Mouse (Mus musculus): ENCODE measurements around the gene Tmem229b. TPM values are rescaled to one million over a fixed set of nuclear protein-coding genes. Genes with fewer than 3 reads are reported as not detected.
"Not testable (repeated sequence)": the region's sequence is repeated elsewhere in the genome, so short reads cannot be mapped to it uniquely, and the experiment has no call there.

Tmem229b gene
- polyA plus RNA-seq, 1 experiment from 2014 or later = 50.6 TPM

DNA sequence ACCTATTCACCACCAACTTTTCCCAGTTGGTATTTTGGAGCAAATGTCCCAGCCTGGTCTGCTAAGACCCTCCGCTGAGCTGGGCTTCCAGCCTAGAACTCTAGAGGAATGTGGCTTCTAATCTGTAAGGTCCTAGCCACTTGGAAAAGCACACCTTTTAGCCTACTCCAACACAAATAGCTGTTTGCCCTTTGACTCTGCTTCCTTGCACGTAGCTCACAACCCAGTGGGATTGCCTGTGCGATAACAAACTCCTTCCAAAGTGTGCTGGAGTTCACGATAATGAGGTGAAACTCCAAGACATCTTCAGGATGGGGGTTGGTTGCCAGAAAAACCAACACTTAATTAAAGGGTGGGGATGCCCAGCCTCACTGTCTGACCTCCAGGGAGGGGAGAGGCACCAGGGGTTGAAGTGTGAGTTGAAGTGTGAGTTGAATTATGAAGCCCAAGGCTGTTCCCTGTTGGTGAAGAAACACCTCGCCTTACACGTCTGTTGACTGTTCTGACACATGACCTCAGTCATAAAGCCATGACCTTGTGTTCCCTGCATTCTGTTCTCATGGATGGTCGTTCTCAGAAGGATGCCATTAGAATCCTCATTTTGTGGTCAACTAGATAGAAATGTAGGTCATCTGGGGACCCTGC lies 67.9 kb downstream of the Tmem229b start:
- H3K4me3 ChIP-seq = no peak overlapping the region
- H3K27ac ChIP-seq (replicated peaks) = no peak overlapping the region
- no peak for ATAC-seq (ENCODE audit: low read depth)
- no peak overlapping the region for H3K9ac ChIP-seq
- 0 out of 2 replicates have a peak, but pooled peaks cover 3% of the 10 kb centered on the region for H3K4me1 ChIP-seq (replicated peaks)
- no peak overlapping the region for H3K4me2 ChIP-seq
- no peaks in the 10 kb centered on the region for H3K9me3 ChIP-seq
- H3K27me3 ChIP-seq = no peaks in the 10 kb centered on the region
- H3K36me3 ChIP-seq = no peaks in the 10 kb centered on the region
- WGBS = 77% methylated on average over 7 of the region's 7 CpGs

DNA sequence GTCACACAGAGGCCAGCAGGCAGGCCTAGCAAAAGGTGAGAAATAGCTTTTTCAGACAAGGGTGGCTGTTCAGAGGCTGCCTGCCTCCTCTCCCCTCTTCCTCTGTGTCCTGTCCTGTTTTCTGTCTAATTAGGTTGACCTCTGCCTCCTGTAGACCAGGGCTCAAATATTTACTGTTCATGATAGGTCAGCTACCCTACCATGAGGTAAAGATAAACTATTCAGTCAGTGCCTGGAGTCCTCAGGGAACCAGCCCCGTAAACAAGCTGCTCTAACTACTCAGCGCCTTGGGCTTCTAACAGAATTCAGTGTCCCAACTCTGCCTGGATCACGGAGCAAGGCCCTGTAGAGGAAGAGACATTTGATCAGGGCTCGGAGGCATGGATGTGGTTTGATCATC lies 70.9 kb downstream of the Tmem229b start:
- no peak for ATAC-seq (ENCODE audit: low read depth)
- H3K4me2 ChIP-seq = no peak overlapping the region
- no peak overlapping the region for H3K4me3 ChIP-seq
- no peak overlapping the region for H3K9ac ChIP-seq
- H3K36me3 ChIP-seq = no peaks in the 10 kb centered on the region
- WGBS = 74% methylated on average over 4 of the region's 4 CpGs
- H3K4me1 ChIP-seq (replicated peaks) = 0 out of 2 replicates have a peak, but pooled peaks cover 3% of the 10 kb centered on the region
- H3K27ac ChIP-seq (replicated peaks) = no peak overlapping the region
- no peaks in the 10 kb centered on the region for H3K9me3 ChIP-seq
- H3K27me3 ChIP-seq = no peaks in the 10 kb centered on the region

GRCm38 (mm10) chr12:78929900-78930299 lies 77.5 kb downstream of the Tmem229b start:
- Histone ChIP-seq H3K4me2 (no peak overlapping the region), H3K4me3 (no peak overlapping the region), H3K27me3 (no peaks in the 10 kb centered on the region), H3K4me1 (replicated peaks) (no peaks in the 10 kb centered on the region), H3K27ac (replicated peaks) (no peak overlapping the region), H3K36me3 (no peaks in the 10 kb centered on the region), H3K9me3 (no peaks in the 10 kb centered on the region), H3K9ac (no peak overlapping the region)
- no peak for ATAC-seq (ENCODE audit: low read depth)
- 79% methylated on average over 1 of the region's 1 CpGs for WGBS

- Histone ChIP-seq H3K9me3 (no peaks in the 10 kb centered on the region), H3K27ac (replicated peaks) (no peak overlapping the region), H3K9ac (no peak overlapping the region), H3K27me3 (no peaks in the 10 kb centered on the region), H3K36me3 (no peaks in the 10 kb centered on the region), H3K4me1 (replicated peaks) (no peaks in the 10 kb centered on the region), H3K4me3 (no peak overlapping the region), H3K4me2 (no peak overlapping the region)
- WGBS = 87% methylated on average over 5 of the region's 5 CpGs
- no peak for ATAC-seq (ENCODE audit: low read depth)
Measured at GRCm38 (mm10) chr12:78927287-78927686, 80.1 kb downstream of the Tmem229b start.

DNA sequence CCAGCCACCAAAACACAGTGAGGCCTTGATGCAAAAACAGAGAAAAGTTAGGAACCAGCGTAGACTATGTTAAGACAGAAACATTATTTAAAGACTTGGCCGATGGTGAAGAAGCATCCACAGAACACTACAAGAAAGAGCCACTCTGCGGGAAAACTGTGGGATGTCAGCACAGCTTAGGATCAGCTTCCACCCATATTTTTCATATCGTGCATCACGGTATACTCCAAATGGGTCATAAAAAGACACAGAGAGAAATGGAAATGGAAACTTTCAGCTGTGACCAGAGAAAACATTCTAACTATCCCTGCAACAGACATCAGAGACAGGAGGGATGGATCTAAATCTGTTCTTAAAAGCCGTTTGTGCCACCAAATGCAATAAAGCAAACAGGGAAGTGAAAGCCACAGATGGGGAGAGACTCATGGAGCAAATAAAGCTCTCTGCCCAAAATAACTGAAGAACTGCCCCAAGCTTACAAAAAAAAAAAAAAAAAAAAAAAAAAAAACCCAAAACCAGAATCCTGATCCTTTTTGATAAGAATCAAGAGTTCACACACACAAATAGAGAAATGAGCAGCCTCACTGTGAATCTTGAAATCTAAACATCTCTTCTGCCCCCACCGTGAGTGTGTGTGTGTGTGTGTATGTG lies 83.8 kb downstream of the Tmem229b start:
- no peak for ATAC-seq (ENCODE audit: low read depth)
- Histone ChIP-seq H3K4me1 (replicated peaks) (peaks cover 8% of the 10 kb centered on the region), H3K27ac (replicated peaks) (no peak overlapping the region), H3K9ac (no peak overlapping the region), H3K4me3 (no peak overlapping the region), H3K9me3 (no peaks in the 10 kb centered on the region), H3K4me2 (no peak overlapping the region), H3K36me3 (no peaks in the 10 kb centered on the region), H3K27me3 (no peaks in the 10 kb centered on the region)
- WGBS = 89% methylated on average over 7 of the region's 7 CpGs

DNA sequence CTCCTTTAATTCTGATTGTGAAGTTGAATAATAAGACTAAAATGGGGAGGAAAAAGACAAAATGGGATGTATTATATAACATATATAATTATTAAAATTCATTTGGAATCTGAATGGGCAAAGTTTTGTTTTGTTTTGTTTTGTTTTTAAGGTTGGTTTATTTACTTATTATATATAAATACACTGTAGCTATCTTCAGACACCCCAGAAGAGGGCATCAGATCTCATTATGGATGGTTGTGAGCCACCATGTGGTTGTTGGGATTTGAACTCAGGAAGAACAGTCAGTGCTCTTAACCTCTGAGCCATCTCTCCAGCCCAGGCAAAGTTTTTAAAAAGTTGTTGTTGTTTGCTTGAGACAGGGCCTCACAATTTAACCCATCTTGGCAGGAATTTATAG lies 84.5 kb downstream of the Tmem229b start:
- not testable (repeated sequence) for H3K4me2 ChIP-seq; H3K9ac ChIP-seq; H3K4me3 ChIP-seq; H3K27me3 ChIP-seq; H3K9me3 ChIP-seq; H3K27ac ChIP-seq (replicated peaks); H3K36me3 ChIP-seq; ATAC-seq (ENCODE audit: low read depth)
- peaks cover 12% of the 10 kb centered on the region for H3K4me1 ChIP-seq (replicated peaks)

DNA sequence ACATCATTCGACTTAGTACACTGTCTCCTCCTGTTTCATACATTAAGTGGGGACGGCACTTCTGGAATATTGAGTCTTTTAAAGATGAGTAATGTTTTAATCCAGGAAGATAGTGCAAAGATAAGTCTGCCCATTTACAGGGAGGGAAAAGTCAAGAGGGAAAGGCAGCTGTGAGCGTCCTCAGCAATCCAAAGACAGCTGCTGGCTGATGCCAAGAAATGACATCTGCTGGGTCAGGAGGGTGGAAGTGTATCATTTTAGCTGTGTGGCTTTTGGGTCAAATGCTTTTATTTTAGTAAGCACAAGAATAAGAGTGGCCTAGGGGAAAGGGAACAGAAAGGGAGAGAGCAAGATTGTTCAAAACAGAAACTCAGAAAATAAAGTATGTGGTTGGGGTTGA lies 85.4 kb downstream of the Tmem229b start:
- Histone ChIP-seq H3K4me2 (no peak overlapping the region), H3K4me1 (replicated peaks) (peaks cover 12% of the 10 kb centered on the region), H3K36me3 (no peaks in the 10 kb centered on the region), H3K27me3 (no peaks in the 10 kb centered on the region), H3K4me3 (no peak overlapping the region), H3K9ac (no peak overlapping the region), H3K27ac (replicated peaks) (no peak overlapping the region), H3K9me3 (no peaks in the 10 kb centered on the region)
- ATAC-seq (ENCODE audit: low read depth) = no peak
- WGBS = 88% methylated on average over 3 of the region's 3 CpGs

DNA sequence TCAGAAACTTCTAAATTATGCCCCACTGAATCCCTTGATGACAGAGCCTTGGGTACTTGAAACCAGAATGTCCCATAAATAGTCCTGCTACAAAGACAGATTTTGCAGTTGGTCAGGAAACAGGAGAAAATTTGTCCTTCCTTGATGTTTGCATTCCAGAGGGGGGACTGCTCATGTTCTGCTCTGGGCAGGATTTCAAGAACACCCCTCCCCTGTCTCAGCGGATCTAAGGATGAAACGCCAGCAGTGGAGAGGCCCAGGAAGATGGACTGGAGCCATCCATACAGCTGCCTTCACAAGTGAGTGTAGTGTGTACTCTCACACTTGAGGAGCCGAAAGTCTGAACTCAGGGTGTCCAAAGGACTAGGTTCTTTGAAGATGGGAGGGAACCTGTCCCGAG lies 86.0 kb downstream of the Tmem229b start:
- Histone ChIP-seq H3K36me3 (no peaks in the 10 kb centered on the region), H3K4me1 (replicated peaks) (peaks cover 12% of the 10 kb centered on the region), H3K4me3 (no peak overlapping the region), H3K27me3 (no peaks in the 10 kb centered on the region), H3K9ac (no peak overlapping the region), H3K4me2 (no peak overlapping the region), H3K9me3 (no peaks in the 10 kb centered on the region; the same call in 1 of the 2 replicates), H3K27ac (replicated peaks) (no peak overlapping the region)
- ATAC-seq (ENCODE audit: low read depth) = no peak
- WGBS = 82% methylated on average over 4 of the region's 4 CpGs

- Histone ChIP-seq H3K4me2 (peak overlapping the region; percentile 42), H3K4me3 (no peak overlapping the region)
- WGBS = 28% methylated on average over 16 of the region's 16 CpGs
Measured at GRCm38 (mm10) chr12:78919079-78919712, 88.2 kb downstream of the Tmem229b start.

GRCm38 (mm10) chr12:78918227-78919078 lies 89.0 kb downstream of the Tmem229b start:
- H3K4me2 ChIP-seq = peak overlapping the region; percentile 42
- H3K9me3 ChIP-seq = no peaks in the 10 kb centered on the region; the same call in 1 of the 2 replicates
- H3K4me1 ChIP-seq (replicated peaks) = peaks cover 12% of the 10 kb centered on the region
- H3K27me3 ChIP-seq = peaks cover 10% of the 10 kb centered on the region
- WGBS = 20% methylated on average over 11 of the region's 11 CpGs
- H3K4me3 ChIP-seq = no peak overlapping the region
- H3K9ac ChIP-seq = no peak overlapping the region
- no peak overlapping the region for H3K27ac ChIP-seq (replicated peaks)
- ATAC-seq (ENCODE audit: low read depth) = peak; percentile 71; the same call in 1 of the 2 replicates
- H3K36me3 ChIP-seq = no peaks in the 10 kb centered on the region

More at GRCm38 (mm10) chr12:78919079-78919712, 88.2 kb downstream of the Tmem229b start:
- ATAC-seq (ENCODE audit: low read depth) = peak; percentile 80
- Histone ChIP-seq H3K27me3 (peaks cover 2% of the 10 kb centered on the region), H3K27ac (replicated peaks) (no peak overlapping the region), H3K36me3 (no peaks in the 10 kb centered on the region), H3K9me3 (no peaks in the 10 kb centered on the region; the same call in 1 of the 2 replicates), H3K4me1 (replicated peaks) (peaks cover 12% of the 10 kb centered on the region), H3K9ac (0 out of 2 replicates have a peak overlapping the region, but pooled peaks have one; percentile 41)

GRCm38 (mm10) chr12:78916278-78916677 lies 91.1 kb downstream of the Tmem229b start:
- H3K4me3 ChIP-seq = no peak overlapping the region
- no peak overlapping the region for H3K4me2 ChIP-seq
- H3K4me1 ChIP-seq (replicated peaks) = peaks cover 22% of the 10 kb centered on the region
- peaks cover 30% of the 10 kb centered on the region for H3K27me3 ChIP-seq
- WGBS = 72% methylated on average over 3 of the region's 3 CpGs
- no peak overlapping the region for H3K27ac ChIP-seq (replicated peaks)
- no peaks in the 10 kb centered on the region for H3K36me3 ChIP-seq
- H3K9ac ChIP-seq = no peak overlapping the region
- no peaks in the 10 kb centered on the region; the same call in 1 of the 2 replicates for H3K9me3 ChIP-seq
- ATAC-seq (ENCODE audit: low read depth) = no peak

- WGBS = 81% methylated on average over 3 of the region's 3 CpGs
- H3K9me3 ChIP-seq = no peaks in the 10 kb centered on the region; the same call in 1 of the 2 replicates
Measured at GRCm38 (mm10) chr12:78915561-78915960, 91.9 kb downstream of the Tmem229b start.

More at GRCm38 (mm10) chr12:78915561-78915960, 91.9 kb downstream of the Tmem229b start:
- Histone ChIP-seq H3K27me3 (peaks cover 37% of the 10 kb centered on the region), H3K4me1 (replicated peaks) (peaks cover 25% of the 10 kb centered on the region), H3K4me2 (no peak overlapping the region), H3K4me3 (no peak overlapping the region), H3K27ac (replicated peaks) (no peak overlapping the region), H3K36me3 (no peaks in the 10 kb centered on the region), H3K9ac (no peak overlapping the region)
- no peak for ATAC-seq (ENCODE audit: low read depth)

Data from neural tube, embryonic 13.5 days (tissue).